Mouse (Mus musculus) CD4-positive, CD25-positive, alpha-beta regulatory T cell, adult 9 weeks (primary cell): ENCODE results near the gene Lmbrd1. TPM values are rescaled to one million over a fixed set of nuclear protein-coding genes. Genes with fewer than 3 reads are reported as not detected.

ENCODE experiments used
- polyA plus RNA-seq: library from polyadenylated mRNA; unstranded; fragments of 100-300 nt; shearing (Covaris generic); gene quantifications from one replicate; pipeline ENCODE4 v1.2.1, GENCODE M21; 2017

Gene Lmbrd1
- 108 TPM for polyA plus RNA-seq

GRCm38 (mm10) chr1:24678205-24678917 lies at the start of gene Lmbrd1:
Lmbrd1 (plus strand) TSS chr1:24678630.

Other genes starting within 250 kb of the Lmbrd1 start
- gene Col19a1, start 91.2 kb upstream of the Lmbrd1 start, polyA plus RNA-seq = not detected